Mouse (Mus musculus) T-helper 17 cell (primary cell): ENCODE measurements around the gene Pgm2.

ENCODE experiments used
- in situ Hi-C, 2 experiments: fragments of 300-600 bp; cut with MboI, MseI; formaldehyde crosslinking; loops; 1 replicate in 1 of 2; 2 replicates in 1 of 2; pipeline ENCODE4 v1.15.1; 2025; ENCODE audit warnings: high pct_unique_total_duplicates in 2 of 2

The Pgm2 gene

DNA sequence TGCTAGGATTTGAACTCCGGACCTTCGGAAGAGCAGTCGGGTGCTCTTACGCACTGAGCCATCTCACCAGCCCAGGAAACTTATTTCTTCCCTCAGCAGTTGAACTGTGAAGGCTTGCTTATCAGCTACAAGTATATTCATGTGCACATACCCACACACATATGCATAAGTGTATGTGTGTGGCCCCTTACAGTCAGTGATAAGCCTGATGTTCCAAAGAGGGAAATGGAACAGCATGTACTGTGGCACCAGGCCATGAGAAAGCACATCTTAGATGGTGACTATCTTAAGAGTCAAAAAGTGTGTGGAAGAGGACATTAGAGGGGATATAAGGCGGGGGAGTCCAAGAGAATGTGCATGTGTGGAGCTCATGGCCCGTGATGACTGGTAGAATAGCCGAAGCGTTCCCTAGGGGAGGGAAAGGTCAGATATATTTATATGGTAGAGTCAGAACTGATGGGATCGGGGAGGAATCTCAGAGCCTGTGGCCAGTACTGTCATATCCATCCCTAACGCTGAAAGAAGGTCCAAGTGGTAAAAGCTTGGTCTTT, 76.3 kb downstream of the Pgm2 start:
- in situ Hi-C loops = no loop called here

DNA sequence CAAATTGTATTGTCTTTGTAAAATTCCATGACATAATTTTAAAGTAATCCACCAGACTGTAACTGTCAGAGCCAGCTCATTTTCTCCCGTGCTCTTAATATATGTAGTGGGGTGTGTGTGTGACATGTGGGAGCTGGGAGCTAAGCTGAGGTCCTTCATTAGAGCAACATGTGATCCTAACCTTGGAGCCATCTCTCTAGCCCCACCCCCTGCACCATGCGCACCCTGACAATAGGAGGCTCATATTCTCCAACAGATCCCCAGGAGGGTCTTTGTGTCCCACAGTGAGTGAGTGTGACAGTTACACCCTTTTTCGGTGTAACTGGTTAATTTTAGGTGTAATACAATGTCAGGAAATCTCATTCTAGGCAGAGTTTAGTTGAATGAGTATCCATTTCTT, 80.1 kb downstream of the Pgm2 start:
- in situ Hi-C loops = no loop called here

DNA sequence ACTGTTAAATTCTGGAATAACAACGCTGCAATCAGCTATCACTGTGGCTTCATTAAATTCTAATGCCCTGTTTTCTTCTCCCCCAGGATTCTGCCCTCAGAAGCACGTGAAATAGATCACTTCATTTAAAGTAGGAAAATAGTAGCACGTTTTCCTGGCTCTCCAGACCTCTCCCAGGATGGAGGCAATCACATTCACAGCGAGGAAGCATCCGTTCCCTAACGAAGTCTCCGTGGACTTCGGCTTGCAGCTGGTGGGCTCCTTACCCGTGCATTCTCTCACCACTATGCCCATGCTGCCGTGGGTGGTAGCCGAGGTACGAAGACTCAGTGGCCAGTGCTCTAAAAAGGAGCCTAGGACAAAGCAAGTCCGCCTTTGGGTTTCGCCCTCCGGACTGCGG, 80.6 kb downstream of the Pgm2 start:
- in situ Hi-C loops = no loop called here

DNA sequence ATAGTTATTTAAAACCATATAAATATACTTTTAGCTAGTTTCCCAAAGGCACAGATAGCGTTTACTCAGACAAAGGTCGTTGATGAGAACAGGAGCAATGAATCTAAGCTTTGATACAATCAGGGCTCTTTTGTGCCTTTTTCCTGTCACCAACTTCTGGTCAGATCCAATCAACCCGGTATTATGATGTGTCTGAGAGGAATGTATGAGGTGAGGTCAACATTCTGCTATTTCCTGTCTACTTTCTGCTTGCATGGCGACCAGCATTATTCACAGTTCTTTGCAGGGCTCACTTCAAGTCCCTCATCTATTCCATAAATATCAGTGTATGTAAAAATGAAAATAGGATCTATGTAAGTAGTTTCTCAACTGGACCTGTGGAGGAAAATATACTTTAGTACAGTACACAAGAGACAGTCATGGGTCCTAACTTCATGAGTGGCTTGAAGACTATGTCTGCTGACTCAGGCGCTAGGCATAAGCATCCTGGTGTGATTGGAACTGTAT, 81.7 kb downstream of the Pgm2 start:
- in situ Hi-C loops = no loop called here
